Mouse (Mus musculus) thymus, adult 18-20 months (tissue): Measurements from ENCODE around the gene Fxn.

Source experiments
- DNase-seq, 2 experiments: peaks; one replicate each; pipeline ENCODE4 v3.0.0; 2022; ENCODE audit warnings: mixed read lengths in 2 of 2

Gene Fxn

DNA sequence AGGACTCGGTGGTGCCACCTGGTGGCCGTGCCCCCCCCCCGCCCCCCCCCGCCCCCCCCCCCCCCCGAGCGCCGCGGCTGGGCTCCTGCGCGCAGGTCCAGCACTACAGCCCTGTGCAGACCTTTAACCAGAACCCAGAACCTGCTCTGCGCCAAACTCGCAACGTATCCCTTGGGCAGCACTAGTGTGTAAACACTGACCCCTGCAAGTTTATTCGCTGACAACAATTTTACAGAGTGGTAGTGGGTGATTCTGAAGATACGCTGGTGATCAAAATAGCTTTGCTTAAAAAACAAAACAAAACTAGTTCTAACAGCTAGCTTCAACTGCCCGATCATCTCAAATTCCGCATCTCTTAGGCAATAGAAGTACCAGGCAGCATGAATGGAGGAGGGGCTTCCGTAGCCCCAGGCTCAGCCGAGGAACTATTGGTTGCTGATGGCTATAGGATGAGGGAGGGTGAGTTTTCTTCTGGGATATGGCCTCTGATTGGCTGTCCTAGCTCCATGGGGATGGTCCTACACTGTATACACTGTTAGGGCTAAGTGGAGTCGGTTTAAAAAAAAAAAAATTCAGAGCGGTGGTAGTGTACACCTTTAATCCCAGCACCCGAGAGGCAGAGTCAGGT is at the start of gene Fxn:
Gene Fxn, minus strand, starts transcription at position 5 of the 628 bp plus-strand sequence.
- peak in 1 of 2 experiments; percentile 38 for DNase-seq

DNA sequence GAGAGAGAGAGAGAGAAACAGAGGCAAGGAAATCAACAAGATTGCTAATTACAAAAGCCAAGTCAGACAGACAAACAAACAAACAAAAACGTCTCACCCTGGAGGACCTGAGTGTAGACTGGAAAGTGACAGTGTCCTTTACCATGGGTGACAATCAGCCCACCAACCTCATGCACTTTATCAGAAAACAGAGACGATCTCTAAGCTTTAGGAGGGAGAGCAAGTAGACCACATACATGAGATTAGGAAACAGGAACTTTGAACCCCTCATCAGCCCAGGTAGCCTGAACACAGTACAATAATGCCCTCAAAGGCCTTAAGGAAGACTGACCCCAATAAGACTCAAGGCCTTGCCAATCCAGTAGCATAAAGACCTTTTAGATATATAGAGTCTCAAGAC is 47.5 kb upstream of the Fxn start:
- no peak for DNase-seq

DNA sequence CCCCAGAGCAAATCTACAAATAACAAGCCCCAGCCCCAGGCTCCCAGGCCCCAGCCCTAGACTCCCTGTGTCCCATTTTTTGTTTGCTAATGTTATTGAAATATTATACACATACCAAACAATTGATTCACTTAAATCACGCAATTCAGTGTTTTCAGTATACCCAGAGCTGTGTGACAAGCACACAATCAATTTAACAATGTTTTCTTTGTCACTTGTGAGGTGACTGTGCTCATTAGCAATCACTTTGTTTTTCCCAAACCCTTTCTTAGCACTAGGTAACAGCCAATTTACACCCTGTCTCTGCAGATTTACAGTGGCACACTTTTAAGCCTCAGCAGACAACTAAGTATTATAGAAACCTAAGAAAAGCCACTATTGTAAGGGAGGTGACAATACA is 46.6 kb upstream of the Fxn start:
- DNase-seq: no peak

DNA sequence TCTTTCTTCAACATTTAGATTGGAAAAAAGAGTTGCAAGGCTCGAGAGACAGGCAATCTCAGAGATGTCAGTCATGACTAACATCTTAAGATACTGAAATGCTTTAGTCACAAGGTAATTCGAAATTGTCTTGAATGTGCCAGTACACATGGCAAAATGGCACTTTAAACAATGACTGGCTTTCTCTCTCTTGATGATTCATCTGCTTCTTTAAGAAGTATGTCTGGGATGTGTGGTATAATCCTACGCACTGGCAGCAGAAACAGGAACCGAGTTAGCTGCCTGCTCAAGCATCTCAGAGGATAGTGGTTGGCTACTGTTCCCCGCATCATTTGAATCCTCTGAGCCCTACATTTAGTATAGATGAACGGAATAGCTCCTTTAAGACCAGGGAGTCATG is 45.3 kb upstream of the Fxn start:
- no peak for DNase-seq

DNA sequence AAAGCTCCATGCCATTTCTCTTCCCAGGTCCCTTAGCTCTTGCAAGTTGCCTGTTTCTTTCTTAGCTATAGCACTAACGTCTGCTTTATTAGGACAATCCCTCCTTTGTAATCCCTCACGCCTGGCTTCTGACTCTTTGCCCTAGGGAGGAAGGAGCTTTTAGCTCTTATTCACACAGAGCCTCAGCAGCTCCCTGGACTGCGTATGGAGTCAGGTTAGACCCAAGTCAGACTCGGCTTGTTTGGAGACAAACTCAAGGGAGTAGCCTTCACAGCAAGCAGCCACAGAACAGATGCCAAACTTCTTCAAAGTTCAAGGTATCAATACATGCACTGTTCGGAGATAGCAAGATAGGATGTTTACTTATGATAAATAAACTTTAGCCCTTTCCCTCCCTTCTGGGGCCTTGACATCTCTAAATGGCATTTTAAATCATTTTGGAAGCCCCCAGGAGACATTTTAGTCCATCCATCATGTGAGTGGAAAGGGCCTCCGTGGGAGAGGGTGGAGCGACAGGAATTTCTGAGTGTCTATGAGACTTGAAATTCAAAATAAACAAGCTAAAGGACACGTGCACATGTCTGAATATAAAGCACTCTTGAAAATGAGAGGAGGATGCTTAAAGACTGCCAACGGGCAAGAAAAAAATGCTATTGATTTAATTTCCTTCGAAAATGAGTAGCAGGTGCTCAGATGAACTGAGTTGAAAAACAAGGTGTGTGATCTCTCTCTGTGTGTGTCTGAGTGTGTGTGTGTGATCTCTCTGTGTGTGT is 43.6 kb upstream of the Fxn start:
- DNase-seq: no peak

DNA sequence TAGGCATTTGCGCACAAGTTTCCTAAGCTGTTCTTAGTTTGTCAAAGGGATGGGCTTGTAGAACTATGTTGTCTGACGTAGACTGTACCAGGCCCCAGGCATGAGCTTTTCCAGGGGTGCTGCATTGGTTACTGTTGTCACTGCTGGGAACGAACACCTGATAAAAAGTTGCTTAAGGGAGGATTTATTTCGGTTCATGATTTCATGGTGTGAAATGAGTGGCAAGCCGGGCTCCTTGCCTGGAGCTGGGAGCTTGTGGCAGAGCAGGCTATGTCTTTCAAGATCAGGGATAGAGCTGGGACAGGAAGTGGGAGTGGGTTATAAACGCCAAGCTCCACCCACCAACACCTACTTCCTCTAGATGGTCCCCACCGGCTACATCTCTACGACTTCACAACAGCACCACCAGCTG is 41.5 kb upstream of the Fxn start:
- DNase-seq: no peak

DNA sequence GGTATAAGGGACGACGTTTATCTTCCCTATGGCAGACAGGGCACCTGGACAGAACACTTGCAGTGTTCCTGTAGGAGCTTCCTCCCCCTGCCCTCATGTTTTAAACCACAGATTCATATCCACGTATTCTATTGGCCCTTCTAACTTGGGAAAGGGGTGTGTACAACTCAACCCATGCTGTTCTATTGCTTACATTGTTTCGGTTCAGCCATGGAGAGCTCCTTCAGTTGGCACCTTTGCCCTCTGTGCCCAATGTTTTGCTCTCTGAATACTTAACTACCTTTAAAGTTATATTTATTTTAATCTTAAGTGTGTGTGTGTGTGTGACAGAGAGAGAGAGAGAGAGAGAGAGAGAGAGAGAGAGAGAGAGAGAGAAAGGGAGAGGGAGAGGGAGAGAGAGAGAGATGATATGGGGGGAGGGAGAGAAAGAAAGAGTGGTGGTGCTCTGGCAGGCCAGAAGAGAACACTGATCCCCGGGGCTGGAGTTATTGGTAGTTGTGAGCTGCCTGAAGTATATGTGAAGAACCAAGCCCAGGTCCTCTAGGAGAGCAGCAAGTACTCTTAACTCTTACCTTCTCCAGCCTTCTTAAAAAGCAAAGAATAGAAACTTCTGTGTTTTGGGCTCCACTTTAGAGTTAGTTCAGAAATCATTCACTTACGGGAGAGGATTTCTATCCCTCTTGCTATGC is 41.0 kb upstream of the Fxn start:
- no peak for DNase-seq

DNA sequence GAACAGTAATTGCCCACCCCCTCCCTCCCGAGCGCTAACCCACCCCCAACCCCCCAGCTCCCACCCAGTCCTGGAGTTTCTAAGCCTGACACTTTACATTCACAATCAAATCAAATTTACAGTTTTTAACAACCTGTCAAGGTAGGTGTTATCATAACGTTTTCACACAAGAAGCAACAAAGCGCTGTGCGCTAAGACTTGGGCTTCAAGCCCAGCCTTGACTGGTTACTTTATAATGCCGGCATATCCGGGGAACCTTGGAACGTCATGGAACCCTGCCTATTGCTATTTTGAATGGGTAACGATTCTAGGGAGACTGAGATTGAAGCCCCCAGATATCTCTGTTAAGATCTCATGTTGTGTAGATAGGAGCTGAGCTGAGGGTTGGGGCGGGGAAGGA is 37.8 kb upstream of the Fxn start:
- no peak for DNase-seq

DNA sequence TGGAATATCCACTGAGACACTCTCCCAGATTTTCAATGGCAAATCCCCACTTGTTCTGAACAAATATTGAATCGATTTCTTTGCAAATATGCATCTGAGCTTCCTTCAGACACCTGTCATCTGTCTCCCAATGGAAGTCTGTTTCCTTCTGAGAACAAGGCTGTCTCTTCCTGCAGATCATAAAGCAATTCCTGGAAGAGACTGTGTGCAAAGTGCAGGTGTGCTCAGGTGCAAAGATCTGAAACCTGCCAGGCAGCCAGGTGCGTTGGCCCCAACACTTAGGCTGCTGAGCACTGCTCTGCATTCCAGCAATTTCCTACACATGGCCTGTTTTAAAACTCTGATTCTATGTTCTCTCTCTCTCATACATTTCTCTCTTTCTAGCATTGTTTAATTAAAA is 37.3 kb upstream of the Fxn start:
- DNase-seq: no peak

DNA sequence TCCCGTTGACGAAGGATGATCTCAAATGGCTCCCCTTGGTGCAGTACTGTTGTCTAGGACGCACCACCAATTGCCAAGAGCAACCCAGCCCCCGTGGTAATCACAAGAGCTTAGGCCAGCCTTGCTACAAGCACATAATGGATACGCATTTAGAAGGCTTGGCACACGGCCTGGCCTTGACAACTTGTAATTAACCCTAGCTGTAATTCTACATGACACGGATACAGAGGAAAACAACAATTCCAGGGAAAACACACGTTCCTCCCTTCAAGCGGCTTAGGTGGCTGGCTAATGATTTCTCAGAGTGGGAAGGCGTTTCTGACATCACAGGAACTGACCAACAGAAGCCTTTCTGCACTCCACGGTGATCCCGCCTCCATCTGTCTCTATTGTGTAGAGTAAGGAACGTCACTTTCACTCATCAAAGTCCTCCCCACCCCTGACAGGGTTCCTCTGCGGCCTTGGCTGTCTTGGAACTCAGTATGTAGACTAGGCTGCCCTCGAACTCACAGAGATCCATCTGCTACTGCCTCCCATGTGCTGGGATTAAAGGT is 36.7 kb upstream of the Fxn start:
- no peak for DNase-seq

DNA sequence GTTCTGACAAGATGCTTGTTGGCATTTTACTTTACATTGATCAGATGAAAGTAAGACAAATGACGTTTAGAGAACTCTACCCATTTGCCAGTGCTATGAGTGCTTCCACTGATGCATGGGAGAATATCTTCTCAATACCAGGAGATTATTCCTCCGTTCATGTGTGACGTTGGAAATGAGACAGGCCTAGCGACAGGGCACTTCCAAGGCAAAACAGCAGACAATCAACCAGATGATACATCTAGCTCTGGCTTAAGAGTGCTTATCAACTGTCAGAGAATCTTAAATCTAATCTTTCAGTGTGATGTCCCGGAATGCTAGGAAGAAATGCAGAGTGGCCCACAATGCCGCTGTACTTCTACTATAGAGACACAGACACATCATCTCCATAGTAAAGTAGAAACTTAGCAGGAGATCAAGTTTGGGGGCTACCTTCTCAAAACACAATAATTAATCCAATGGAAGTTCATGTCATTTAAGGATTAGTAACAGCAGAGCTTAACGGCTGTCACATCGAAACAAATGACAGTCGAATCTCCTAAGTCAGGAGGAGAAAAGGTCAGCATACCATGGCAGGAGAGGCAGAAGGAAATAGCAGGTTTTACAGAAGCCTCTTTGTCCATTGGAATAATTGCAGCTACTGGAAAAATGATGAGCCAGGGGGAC is 35.8 kb upstream of the Fxn start:
- DNase-seq: no peak

DNA sequence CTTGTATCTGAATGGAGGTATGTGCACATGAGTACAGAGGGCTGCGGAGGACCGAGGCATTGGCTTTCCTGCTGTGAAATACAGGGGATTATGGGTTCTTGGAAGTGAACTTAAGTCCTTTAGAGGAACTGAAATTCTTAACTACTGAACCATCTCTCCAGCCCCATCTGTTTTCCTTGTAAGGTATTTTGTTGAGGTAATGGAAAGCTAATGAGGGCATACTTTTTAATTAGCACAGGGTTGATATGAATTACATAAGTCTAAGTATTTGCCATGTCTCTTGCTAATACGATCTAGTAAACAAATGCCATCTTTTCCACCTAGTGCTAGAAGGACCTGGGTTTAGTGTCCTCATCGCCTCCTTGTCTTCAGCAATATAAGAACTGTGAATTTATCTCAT is 34.8 kb upstream of the Fxn start:
- DNase-seq: no peak

DNA sequence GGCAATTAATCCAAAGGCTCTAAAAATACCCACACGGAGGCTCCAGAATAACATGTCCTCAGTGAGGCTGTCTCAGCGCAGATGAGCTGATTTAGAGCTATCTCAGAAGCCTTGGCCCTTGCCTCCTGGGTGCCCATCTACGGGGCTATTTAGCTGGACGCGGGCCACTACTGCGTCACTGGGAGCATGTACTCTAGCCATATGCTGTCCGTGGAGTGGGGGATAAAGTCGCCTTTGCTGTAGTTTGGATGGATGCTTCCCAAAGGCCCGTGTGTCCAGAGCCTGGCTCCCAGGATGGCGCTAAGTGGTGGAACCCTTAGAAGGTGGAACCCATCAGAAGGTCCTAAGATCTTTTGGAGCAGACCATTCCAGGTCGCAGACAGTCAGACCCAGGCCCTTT is 34.3 kb upstream of the Fxn start:
- no peak for DNase-seq

DNA sequence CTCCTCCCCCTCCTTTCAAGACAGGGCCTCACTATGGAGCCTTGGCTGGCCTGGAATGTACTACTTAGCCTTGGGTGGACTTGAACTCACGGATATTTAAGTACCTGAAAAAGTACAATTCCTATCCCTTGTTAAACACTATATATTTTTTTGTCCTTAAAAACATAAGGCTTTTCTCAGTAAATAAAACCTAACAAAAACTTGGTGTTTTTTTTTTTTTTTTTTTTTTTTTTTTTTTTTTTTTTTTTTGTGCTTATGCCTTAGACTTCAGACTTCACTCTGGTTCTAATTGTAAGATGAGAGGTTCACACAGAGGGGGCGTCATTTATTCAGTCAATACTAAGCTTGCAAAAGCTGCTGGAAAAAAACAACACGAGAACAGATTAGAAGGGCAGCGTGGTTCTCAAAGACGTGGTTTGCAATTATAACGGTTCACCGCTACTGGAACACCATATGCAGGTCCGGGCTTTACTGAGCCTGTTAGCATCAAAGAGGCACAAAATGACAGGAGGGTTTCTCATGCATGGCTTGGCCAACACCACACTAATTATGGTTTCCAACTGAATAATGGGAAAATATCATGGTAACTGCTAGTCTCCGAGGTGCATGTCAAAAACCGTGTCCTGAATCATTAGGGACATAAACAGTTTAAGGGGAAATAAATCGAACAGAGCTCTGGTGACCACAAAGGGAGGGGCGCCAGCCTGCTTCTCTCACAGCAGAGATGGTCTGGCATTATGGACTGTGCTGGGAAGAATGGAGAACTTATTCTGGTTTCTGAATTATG is 32.3 kb upstream of the Fxn start:
- no peak for DNase-seq

DNA sequence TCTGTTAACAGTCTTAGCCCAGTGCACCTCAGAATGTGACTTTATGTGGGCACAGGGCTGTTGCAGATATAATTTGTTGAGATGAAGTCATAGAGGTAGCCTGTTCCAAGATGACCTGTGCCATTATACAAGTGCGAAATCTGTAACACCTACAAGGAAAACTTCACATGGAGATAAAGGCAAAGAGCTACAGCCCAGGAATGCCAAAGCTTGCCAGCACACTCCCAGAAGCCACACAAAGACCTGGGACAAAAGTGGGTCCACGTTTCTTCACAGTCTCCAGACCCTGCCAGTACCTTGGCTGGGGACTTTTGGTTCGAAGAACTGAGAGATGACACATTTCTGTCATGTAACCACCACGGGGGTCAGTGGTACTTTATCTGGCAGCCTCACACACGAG is 31.6 kb upstream of the Fxn start:
- DNase-seq: no peak

DNA sequence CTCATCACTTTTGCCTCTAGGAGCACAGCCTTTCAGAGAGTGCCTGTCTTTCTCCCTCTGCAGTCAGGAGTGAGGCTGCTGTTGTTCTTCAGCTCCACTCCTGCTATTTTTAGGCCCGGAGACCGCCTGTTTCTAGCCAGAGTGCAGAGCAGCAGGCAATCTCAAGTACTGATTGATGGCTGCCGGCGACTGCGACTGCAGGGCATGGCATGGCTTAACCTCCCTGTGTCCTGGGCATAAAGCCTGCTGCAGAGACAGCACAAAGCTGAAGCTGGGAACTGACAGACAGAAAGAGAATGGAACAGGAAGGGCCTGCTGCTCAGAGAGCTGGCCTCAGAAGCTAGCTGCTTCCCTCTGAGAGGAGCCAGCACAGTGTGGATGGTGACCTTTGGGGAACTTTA is 27.9 kb upstream of the Fxn start:
- DNase-seq: no peak

DNA sequence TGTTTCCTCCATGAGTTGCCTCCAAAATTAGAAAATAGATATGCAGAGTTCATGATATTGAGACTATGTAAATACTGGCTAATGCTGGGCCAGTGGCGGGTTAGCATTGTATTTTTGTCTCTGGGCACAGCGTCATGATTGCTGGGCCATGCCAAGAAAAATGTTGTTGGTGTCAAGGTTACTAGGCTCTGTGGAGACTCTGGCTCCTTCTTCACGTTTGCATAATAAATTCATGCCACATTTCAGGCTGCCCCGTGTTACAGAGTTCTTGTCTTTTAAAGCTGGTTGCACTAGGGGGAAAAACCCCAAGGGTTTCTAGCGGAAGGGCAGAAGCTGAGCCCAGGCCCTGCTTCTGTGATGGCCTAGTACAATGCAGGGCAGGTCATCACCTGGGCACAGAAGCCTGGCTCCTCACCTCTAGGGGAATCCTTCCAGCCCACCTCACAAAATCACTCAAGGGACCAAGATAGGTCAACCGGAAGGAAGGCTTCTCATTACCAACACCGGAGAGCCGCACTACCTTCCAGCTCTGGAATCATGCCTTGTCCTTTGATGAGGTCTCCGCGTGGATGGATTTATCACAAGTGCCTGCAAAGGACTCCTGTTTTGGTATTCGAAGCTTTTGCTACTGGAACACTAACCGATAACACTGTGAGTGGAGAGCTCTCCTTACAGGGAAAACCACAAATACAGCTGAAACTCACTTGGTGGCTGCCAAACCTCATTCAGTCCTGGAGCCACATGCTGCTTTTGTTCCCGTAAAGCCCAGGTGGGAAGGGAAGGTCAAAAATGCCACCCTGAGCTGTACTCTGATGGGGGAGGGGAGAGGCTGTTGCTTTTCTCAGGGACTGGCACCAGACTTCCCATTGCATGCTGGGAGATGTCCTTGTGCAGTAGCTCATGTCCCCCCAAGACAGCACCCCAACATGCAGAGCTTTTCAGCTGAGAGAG is 27.1 kb upstream of the Fxn start:
- no peak for DNase-seq

DNA sequence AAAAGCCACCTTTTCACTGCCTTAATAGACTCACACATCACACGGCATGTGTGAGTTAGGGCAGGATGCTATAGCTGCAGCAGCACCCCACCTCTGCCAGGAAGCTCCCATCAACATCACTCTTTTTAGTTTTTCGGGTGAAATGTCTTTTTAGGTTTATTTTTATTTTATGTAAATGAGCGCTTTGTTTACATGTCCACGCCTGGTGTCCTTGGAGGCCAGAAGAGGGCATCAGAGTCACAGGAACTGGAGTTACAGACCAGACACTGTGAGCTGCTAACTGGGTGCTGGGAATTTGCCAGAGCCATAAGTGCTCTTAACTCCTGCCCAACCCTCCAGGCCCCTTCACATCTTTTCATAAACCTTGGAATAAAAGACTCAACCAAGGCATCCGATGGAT is 25.9 kb upstream of the Fxn start:
- DNase-seq: no peak

DNA sequence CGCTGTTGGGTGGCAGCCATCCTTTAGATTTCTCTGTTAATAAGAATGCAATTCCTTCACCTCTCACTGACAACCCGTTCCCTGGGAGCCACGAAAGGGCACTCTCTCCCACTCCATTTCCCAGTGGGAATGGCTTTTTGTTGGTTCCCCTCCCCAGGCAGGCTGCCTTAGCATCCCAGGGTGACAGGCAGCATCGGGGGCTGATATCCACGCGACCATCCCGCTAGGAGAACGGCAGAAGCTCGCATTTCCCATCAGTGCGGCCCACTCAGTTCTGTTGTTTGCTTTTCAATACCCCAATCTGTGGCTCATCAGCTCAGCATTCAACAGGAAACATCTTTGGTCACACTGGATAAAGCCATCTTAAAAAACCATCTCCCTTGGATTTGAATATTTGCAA is 21.8 kb upstream of the Fxn start:
- DNase-seq: no peak

DNA sequence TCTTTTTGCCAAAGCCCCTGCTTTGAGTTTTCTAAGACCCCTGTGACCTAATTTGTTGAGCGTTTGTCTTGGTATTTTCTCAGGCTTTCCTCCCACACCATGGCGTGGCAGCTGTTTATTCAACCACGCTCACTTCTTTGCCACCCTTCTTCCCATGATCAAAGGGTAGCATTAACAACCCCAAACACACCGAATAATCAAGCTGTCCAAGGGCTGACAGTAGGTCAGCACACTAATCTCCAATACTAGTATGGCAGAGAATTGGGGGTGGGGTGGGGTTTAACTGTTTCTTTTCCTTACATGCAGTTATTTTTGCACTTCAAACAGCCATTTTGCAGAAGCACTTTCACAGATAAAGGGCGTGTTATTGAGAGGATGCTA is 21.4 kb upstream of the Fxn start:
- DNase-seq: no peak
